Mouse (Mus musculus) lung, embryonic 15.5 days (tissue): ENCODE data around the gene Tmem216. TPM values are rescaled to one million over a fixed set of nuclear protein-coding genes. Genes with fewer than 3 reads are reported as not detected.

Experiments used
- ATAC-seq: fragments of 200-750 bp; cut with Nextera tagmentation; 2 replicates; pipeline ENCODE4 v1.8.0; 2017; ENCODE audit warnings: moderate number of reproducible peaks, borderline replicate concordance; ENCODE audit not compliant: low FRiP score, low TSS enrichment; ENCODE audit errors: extremely low read depth
- H3K27ac ChIP-seq: fragments of 300-500 bp; sonication (generic); 2 replicates; pipeline ENCODE4 v1.5.1; 2015; ENCODE audit warnings: moderate library complexity, mild to moderate bottlenecking, inconsistent platforms
- H3K27me3 ChIP-seq: fragments of 300-500 bp; sonication (generic); 2 replicates; pipeline ENCODE4 v1.6.1; 2015; ENCODE audit warnings: inconsistent platforms
- H3K36me3 ChIP-seq: fragments of 300-500 bp; sonication (generic); 2 replicates; pipeline ENCODE4 v1.6.1; 2015; ENCODE audit warnings: inconsistent platforms
- H3K4me1 ChIP-seq: fragments of 300-500 bp; sonication (generic); 2 replicates; pipeline ENCODE4 v1.6.1; 2015; ENCODE audit warnings: inconsistent platforms
- H3K4me2 ChIP-seq: fragments of 300-500 bp; sonication (generic); 2 replicates; pipeline ENCODE4 v1.6.1; 2015; ENCODE audit warnings: inconsistent platforms, mild to moderate bottlenecking, moderate library complexity
- H3K4me3 ChIP-seq: fragments of 300-500 bp; sonication (generic); 2 replicates; pipeline ENCODE4 v1.5.1; 2015; ENCODE audit warnings: mild to moderate bottlenecking, inconsistent platforms
- H3K9ac ChIP-seq: fragments of 300-500 bp; sonication (generic); 2 replicates; pipeline ENCODE4 v1.6.1; 2015; ENCODE audit warnings: inconsistent platforms
- H3K9me3 ChIP-seq: fragments of 300-500 bp; sonication (generic); 2 replicates; pipeline ENCODE4 v1.6.1; 2016; ENCODE audit warnings: inconsistent platforms
- WGBS: fragments of 180-500 bp; shearing (Covaris S2); methylation state at CpG from one replicate; pipeline ENCODE4 v1.1.7; 2015; 5-methylcytosine and 5-hydroxymethylcytosine counted together
- polyA plus RNA-seq: library from polyadenylated mRNA; unstranded; fragments of >200 nt; fragmentation: Nextera tagmentation; extraction: Ambion mirVana; gene quantifications from 2 replicates; pipeline ENCODE4 v1.2.1, GENCODE M21; 2015

The Tmem216 gene
- 44.5 and 44.6 TPM in 2 replicates for polyA plus RNA-seq

DNA sequence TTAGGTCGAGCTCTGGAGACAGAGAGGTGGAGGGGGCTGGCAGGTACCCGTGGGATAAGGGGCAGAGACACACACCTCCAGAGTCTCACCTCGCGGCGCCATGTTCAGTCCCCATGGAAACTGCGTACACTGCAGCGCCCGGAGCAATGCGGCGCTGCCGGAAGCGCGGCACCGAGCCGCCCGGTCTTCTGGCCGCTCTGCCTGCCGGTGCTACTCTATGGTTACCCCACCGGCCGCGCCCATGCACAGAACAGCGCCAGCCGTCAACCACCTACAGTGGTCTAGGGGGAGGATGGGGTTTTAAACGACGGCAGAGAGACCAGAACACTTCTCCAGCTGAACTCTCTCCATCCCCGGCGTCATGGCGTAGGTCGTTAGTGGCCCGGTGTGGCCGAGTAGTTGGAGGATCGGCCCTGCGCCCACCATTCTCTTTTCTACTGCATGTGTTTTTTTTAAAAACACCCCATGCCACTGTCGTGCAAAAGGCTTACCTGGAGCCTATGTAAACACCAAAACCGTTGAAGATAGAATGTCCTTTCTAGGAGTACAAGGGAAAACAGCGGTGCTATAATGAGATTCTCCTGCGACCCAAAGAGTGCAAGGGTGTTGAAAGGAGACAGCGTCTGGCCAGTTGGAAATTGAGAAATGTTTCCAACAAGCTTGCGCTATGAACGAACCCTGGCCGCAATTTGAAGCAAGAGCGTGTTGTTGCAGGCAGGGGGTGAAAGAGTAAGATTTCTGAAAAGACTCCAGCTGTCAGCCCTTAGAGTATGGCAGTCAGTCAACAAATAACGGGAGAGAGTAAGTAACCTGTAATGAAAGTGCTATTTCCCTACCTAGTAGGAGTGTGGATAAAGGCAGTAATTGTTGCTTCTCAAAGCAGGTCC lies at the start of gene Tmem216:
Gene Tmem216 (minus strand): TSS at position 615 of the 887 bp plus-strand sequence.
- H3K36me3 ChIP-seq, result peaks cover 16% of the 10 kb centered on the region
- 1% methylated on average over 43 of the region's 43 CpGs for WGBS
- ATAC-seq, result peak; percentile 98
- H3K9me3 ChIP-seq, result no peaks in the 10 kb centered on the region
- H3K9ac ChIP-seq, result peak within 1 kb of the TSS; percentile 60
- H3K27ac ChIP-seq, result peak within 1 kb of the TSS; percentile 49
- H3K4me3 ChIP-seq, result peak within 1 kb of the TSS; percentile 70
- H3K4me2 ChIP-seq, result peak within 1 kb of the TSS; percentile 78
- H3K27me3 ChIP-seq, result no peaks in the 10 kb centered on the region
- peaks cover 13% of the 10 kb centered on the region for H3K4me1 ChIP-seq

DNA sequence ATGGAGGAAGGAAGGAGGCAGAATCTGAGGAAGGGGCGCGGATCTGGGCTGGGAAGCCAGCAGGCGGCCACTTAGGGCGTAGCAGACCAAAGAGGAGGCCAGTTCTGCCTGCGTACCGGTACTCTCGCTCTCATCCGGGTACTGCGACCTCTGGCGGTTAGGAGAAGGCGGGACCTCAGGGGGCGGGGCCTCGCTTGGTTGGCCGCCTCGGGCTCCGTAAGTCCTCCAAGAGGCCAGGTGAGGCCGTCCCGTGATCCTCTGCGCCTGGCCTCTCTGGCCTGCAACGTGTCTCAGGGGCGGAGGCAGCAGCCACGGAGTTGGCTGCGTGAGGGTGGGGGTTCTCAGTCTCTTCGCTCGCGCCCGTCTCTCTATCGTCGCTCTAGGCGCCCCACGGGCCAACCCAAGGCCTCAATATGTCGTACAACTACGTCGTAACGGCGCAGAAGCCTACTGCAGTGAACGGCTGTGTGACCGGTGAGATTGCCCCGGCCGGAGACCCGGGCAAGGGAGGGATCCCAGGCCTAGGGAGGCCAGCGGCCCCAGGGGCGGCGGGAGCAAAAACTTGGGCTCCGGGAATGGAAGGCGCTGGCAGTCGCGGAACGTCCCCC lies 49.4 kb upstream of the Tmem216 start, which contains the start of the genes Ddb1 and Tkfc:
Gene Ddb1 (plus strand): TSS at position 35 of the 608 bp plus-strand sequence.
Gene Tkfc (minus strand): TSS at position 362 of the 608 bp plus-strand sequence.
- peaks cover 26% of the 10 kb centered on the region for H3K36me3 ChIP-seq
- H3K4me1 ChIP-seq, result peaks cover 45% of the 10 kb centered on the region
- ATAC-seq, result peak; percentile 97
- peak within 1 kb of the TSS; percentile 95 for H3K9ac ChIP-seq
- peak within 1 kb of the TSS; percentile 94 for H3K27ac ChIP-seq
- H3K27me3 ChIP-seq, result no peaks in the 10 kb centered on the region
- peak within 1 kb of the TSS; percentile 78 for H3K4me2 ChIP-seq
- WGBS, result under 1% methylated on average over 49 of the region's 49 CpGs
- no peaks in the 10 kb centered on the region for H3K9me3 ChIP-seq
- H3K4me3 ChIP-seq, result peak within 1 kb of the TSS; percentile 98

DNA sequence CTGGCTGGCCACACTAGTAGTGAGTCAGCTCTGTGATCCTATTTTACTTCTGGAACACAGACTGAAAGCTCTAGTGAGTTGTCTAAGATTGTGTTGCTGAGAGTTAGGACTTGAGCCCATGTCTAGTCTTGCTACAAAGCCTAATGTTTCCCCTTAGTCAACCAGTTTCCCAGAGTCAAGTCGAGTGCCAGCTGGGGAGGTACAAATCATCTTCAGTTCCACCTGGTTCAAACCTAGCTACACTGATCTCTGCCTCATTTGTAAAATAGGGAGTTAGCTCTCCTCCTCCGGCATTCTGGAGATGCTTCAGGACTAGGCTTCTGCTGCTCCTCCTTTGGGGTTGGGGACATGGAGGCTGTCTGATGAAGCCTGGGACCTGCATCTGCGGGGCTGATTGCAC lies 48.5 kb upstream of the Tmem216 start:
- H3K4me2 ChIP-seq, result peak overlapping the region; percentile 78
- no peaks in the 10 kb centered on the region for H3K27me3 ChIP-seq
- peaks cover 45% of the 10 kb centered on the region for H3K4me1 ChIP-seq
- ATAC-seq, result no peak
- H3K9me3 ChIP-seq, result no peaks in the 10 kb centered on the region
- peak overlapping the region; percentile 98 for H3K4me3 ChIP-seq
- H3K9ac ChIP-seq, result peak overlapping the region; percentile 95
- peaks cover 18% of the 10 kb centered on the region for H3K36me3 ChIP-seq
- 31% methylated on average over 3 of the region's 3 CpGs for WGBS
- peak overlapping the region; percentile 94 for H3K27ac ChIP-seq

DNA sequence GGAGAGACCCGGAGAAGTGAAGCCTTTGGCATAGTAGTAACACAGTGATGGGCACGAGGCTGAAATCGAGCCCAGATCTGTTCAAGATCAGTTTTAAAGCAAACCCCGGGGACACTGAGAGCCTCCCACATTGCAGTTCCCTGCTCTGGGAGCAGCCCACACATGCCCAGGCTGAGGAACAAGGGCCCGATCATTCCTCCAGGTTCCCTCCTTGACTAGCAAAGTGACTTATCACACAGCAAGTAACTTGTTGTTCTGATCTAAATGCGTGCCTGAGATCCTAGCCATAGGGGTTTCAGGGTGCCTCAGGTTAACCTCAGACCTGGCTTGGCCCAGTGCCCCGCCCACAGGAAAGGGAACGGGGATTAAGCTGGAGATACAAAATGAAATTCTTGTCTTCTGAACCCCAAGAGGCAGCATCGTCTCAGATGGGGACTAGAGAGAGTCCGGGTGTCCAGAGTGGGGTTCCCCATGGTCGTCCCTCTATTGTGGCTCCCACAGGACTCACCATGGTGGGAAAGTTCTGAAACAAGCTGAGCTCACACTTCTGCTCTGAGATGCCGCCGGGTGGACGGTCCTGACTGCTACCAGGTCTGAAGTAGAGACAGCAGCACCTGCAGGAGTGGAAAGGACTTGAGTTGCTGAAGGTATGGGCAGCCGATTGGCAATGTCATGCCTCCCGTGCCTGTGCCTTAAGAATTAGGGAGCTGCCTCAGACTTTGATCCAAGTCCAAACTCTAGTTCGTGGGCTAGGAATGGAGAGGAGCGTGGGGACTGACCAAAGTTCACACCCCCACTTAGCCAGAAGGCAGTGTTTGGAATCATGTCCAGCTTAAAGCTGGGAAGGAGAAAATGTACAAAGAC lies 47.9 kb upstream of the Tmem216 start:
- Histone ChIP-seq H3K9me3 (no peaks in the 10 kb centered on the region), H3K9ac (peak overlapping the region; percentile 95; the same call in 1 of the 2 replicates), H3K4me3 (no peak overlapping the region), H3K4me2 (no peak overlapping the region; the same call in 1 of the 2 replicates), H3K4me1 (peaks cover 45% of the 10 kb centered on the region), H3K27ac (peak overlapping the region; percentile 94), H3K27me3 (no peaks in the 10 kb centered on the region), H3K36me3 (peaks cover 13% of the 10 kb centered on the region)
- ATAC-seq, result no peak
- 82% methylated on average over 18 of the region's 18 CpGs for WGBS

DNA sequence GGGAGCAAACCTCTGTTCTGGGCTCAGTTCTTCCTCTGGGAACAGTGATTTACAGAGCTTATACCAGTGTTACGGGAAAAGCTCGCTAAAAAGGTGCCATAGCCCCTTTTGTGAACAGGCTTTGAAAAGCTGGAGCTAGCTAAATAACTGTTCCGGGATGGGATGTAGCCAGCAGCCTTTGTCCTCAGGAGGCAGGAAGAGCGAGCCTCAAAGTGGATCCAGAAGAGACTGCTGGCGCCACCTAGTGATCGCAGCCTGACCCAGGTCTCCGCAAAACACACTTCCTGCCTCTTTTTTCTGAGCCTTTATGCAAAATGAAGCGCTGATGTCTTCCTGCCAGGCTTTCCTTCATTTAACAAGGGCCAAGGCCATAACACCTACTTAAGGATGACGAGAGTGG lies 46.7 kb upstream of the Tmem216 start:
- under 1% methylated on average over 9 of the region's 9 CpGs for WGBS
- ATAC-seq, result peak; percentile 61; the same call in 1 of the 2 replicates
- H3K4me3 ChIP-seq, result peak overlapping the region; percentile 33
- H3K4me1 ChIP-seq, result peaks cover 39% of the 10 kb centered on the region
- H3K4me2 ChIP-seq, result peak overlapping the region; percentile 60
- H3K9ac ChIP-seq, result peak overlapping the region; percentile 52
- H3K36me3 ChIP-seq, result peaks cover 2% of the 10 kb centered on the region; the same call in 1 of the 2 replicates
- H3K27ac ChIP-seq, result peak overlapping the region; percentile 89
- H3K27me3 ChIP-seq, result no peaks in the 10 kb centered on the region
- H3K9me3 ChIP-seq, result no peaks in the 10 kb centered on the region

DNA sequence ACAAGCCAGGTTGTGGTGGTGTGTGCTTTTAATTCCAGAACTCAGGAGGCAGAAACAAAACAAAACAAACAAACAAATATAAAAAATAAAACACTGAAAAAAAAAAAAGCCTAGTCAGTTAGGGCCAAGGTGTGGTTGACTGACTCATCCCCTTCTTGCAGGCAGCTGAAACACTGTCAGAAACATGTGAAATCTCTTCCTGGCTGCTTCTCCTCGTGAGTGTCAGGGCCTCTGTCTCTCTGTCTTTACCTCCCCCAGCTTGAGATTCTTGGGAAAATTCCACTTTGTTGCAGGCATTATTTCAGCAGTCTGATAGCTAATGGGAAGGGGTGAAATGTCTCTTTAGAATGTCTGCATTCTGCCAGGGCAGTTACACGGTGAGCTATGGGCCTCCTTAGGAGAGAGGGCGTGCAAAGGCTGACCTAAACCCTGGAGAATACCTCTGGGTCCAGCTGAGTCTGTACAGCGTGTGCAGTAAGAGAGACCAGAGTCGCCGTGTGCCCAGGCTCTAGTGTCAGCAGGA lies 46.3 kb upstream of the Tmem216 start:
- Histone ChIP-seq H3K4me2 (peak overlapping the region; percentile 60), H3K4me3 (peak overlapping the region; percentile 33), H3K27ac (peak overlapping the region; percentile 89), H3K4me1 (peaks cover 35% of the 10 kb centered on the region), H3K27me3 (no peaks in the 10 kb centered on the region), H3K36me3 (no peaks in the 10 kb centered on the region), H3K9ac (peak overlapping the region; percentile 52), H3K9me3 (no peaks in the 10 kb centered on the region)
- 6% methylated on average over 6 of the region's 6 CpGs for WGBS
- ATAC-seq, result no peak

DNA sequence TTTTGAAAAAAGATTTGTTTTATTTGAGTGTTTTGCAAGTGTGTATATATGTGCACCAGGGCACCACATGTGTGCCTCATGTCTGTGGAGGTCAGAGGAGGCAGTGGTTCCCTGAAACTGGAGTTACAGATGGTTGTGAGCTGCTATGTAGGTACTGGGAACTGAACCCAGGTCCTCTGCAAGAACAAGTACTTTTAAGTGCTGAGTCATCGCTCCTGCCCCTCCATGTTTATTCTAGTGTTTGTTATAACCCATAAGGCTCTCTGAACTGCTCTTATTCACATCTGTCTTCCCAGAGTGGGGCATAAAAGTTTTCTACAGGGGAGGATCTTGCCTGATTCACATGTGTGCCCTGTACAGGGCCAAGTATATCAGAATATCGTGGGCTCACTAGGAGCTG lies 43.6 kb upstream of the Tmem216 start:
- no peak overlapping the region for H3K4me2 ChIP-seq
- no peaks in the 10 kb centered on the region for H3K9me3 ChIP-seq
- WGBS, result 85% methylated on average over 2 of the region's 2 CpGs
- ATAC-seq, result no peak
- H3K36me3 ChIP-seq, result 0 out of 2 replicates have a peak, but pooled peaks cover 10% of the 10 kb centered on the region
- H3K27ac ChIP-seq, result no peak overlapping the region
- H3K4me3 ChIP-seq, result no peak overlapping the region
- H3K9ac ChIP-seq, result no peak overlapping the region
- H3K4me1 ChIP-seq, result peaks cover 23% of the 10 kb centered on the region
- H3K27me3 ChIP-seq, result no peaks in the 10 kb centered on the region

DNA sequence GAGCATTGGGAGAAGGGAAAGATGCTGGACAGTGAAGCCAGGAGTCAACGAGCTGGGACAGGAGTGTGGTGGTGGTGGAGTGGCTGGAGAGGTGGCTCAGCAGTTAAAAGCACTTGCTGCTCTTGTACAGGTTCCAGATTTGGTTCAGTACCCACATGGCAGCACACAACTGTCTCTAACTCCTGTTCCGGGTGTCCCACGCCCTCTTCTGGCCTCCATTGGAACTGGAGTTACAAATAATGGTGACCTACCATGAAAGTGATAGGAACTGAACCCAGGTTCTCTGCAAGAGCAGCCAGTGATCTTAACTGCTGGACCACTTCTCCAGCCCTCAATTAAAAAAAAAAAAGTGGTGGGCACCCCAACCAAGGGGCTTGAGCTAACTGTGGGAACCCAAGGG lies 42.1 kb upstream of the Tmem216 start:
- Histone ChIP-seq H3K27me3 (no peaks in the 10 kb centered on the region), H3K36me3 (0 out of 2 replicates have a peak, but pooled peaks cover 11% of the 10 kb centered on the region), H3K9me3 (no peaks in the 10 kb centered on the region), H3K4me2 (no peak overlapping the region), H3K27ac (no peak overlapping the region), H3K4me3 (no peak overlapping the region), H3K4me1 (peaks cover 9% of the 10 kb centered on the region), H3K9ac (no peak overlapping the region)
- 28% methylated on average over 3 of the region's 3 CpGs for WGBS
- ATAC-seq, result no peak

DNA sequence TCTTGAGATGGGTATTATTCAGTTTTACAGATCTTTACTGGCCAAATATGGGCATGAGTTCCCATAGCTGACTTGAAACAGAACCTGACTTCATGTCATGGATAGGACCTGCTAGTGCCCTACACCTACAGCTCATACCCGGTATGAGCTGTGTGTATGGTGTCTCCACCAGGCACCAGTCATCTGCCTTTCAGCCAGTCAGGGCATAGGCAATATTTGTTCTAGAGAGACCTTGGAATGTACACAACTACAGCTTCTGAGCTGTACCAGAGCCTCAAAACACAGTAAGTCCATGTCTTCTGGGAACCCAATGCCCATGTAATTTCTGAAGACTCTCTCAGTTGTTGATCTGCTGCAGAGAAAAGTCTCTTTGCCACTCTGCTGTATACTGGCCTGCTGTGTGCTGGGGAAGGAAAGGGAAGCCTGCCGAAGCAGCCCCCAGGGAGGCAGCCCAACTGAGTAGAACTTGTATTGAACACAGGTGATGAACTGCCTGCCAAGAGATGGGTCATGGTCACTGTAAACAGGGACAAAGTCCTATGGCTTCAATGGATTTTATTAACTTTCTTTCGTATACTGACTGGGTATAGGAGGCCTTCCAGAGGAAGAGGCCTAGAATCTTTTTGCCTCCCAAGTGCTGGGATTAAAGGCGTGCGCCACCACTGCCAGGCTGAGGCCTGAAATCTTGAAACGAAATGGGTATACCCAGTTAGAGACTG lies 35.8 kb upstream of the Tmem216 start:
- H3K27ac ChIP-seq, result no peak overlapping the region
- no peak overlapping the region for H3K9ac ChIP-seq
- ATAC-seq, result no peak
- H3K4me3 ChIP-seq, result no peak overlapping the region
- no peaks in the 10 kb centered on the region for H3K27me3 ChIP-seq
- 88% methylated on average over 6 of the region's 6 CpGs for WGBS
- no peaks in the 10 kb centered on the region for H3K9me3 ChIP-seq
- no peaks in the 10 kb centered on the region for H3K4me1 ChIP-seq
- no peak overlapping the region for H3K4me2 ChIP-seq
- peaks cover 25% of the 10 kb centered on the region; the same call in 1 of the 2 replicates for H3K36me3 ChIP-seq

DNA sequence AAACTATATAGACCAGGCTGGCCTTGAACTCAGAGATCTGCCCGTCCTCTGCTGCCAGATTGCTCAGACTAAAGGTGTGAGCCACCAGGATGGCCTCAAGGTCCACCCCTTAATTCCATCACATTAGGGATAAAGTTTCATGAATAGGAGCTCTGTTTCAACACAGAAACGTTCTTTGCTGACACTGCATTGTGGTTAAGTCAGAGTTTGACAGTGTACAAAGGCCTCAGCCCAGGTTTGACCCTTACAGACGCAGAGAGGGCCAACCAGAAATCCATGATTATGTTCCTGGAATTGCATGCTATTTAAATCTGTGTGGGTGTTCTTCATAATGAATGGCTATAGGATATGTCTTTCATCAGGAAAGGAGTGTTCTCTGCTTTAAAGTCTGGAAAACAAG lies 34.3 kb upstream of the Tmem216 start:
- Histone ChIP-seq H3K4me3 (no peak overlapping the region), H3K4me2 (no peak overlapping the region), H3K27me3 (no peaks in the 10 kb centered on the region), H3K27ac (no peak overlapping the region), H3K36me3 (peaks cover 15% of the 10 kb centered on the region; the same call in 1 of the 2 replicates), H3K9ac (no peak overlapping the region), H3K9me3 (no peaks in the 10 kb centered on the region), H3K4me1 (no peaks in the 10 kb centered on the region)
- ATAC-seq, result no peak
- WGBS, result 60% methylated on average over 3 of the region's 3 CpGs
